Comparison of ENCODE assay signal across 10 mouse cellular contexts in the genomic region with DNA sequence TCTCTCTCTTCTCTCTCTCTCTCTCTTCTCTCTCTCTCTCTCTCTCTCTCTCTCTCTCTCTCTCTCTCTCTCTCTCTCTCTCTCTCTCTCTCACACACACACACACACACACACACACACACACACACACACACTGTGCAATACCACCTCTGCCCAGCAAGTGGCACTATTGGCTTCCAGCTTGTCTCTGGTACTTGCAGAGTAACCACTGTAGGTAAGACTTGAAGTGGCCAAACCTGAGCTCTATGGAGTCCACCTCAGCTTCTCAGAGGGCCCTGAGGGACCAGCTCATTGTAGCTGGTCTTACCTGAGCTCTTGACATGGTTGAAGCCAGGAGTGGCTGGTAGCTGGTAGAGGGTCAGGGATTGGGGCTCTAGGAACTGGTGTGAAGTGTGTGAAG. TPM values are rescaled to one million over a fixed set of nuclear protein-coding genes. Genes with fewer than 3 reads are reported as not detected.
DNase-seq lines count a peak whose midpoint lies in the region; ATAC-seq and TF ChIP-seq lines count a peak whose summit lies in the region.
"Not testable (repeated sequence)": the region's sequence is repeated elsewhere in the genome, so short reads cannot be mapped to it uniquely, and the experiment has no call there.
"Had no signal": no experiment of that assay in that cellular context is flagged by ENCODE, and none has a peak within 500 bp of the region (broad histone marks: within the 10 kb centered on the region; RNA-seq: fewer than 3 reads in every experiment).

No protein-coding gene starts in this region.

- not testable (repeated sequence) for H3K36me3 ChIP-seq in embryonic facial prominence, embryonic 14.5 days (ENCODE audit: control insufficient read depth, insufficient read depth, low read length); liver, adult 2 months (ENCODE audit: control insufficient read depth, insufficient read depth, low read length)

- intact Hi-C loops in heart, postnatal 10 days (cut with DNase I), result loop anchor here (1.0 to 5.0 kb wide), 2 partner anchors 45 to 122 kb away; no protein-coding TSS in a partner anchor

- not testable (repeated sequence) for H3K9ac ChIP-seq in embryonic facial prominence, embryonic 14.5 days (ENCODE audit: low read depth, low read length); liver, adult 2 months (ENCODE audit: low read depth, low read length)

- not testable (repeated sequence) for TF ChIP-seq POLR2A in liver, adult 2 months (IDR thresholded peaks at IDR 0.05; ENCODE audit: extremely low read depth, insufficient read depth, low read length)

- not testable (repeated sequence) for H3K4me3 ChIP-seq in embryonic facial prominence, embryonic 14.5 days (ENCODE audit: low read depth, low read length); liver, adult 2 months (ENCODE audit: insufficient read depth, low read depth, low read length)

- H3K9me3 ChIP-seq in embryonic facial prominence, embryonic 14.5 days (ENCODE audit: control insufficient read depth, low read length), result not testable (repeated sequence)

- H3K79me2 ChIP-seq in liver, adult 2 months (ENCODE audit: control insufficient read depth, insufficient read depth, low read length), result not testable (repeated sequence)

- not testable (repeated sequence) for H3K27me3 ChIP-seq in embryonic facial prominence, embryonic 14.5 days (replicated peaks; ENCODE audit: control insufficient read depth, insufficient read depth, low read length); liver, adult 2 months (ENCODE audit: control insufficient read depth, insufficient read depth, low read length)

- H3K27ac ChIP-seq in embryonic facial prominence, embryonic 14.5 days (replicated peaks; ENCODE audit: low read depth, low read length); liver, adult 2 months (replicated peaks; ENCODE audit: insufficient read depth, low read depth, low read length): not testable (repeated sequence)

- not testable (repeated sequence) for H3K4me2 ChIP-seq in embryonic facial prominence, embryonic 14.5 days (ENCODE audit: low read depth, low read length)

- peak; percentile 49; the same call in 1 of the 2 replicates for TF ChIP-seq CTCF in liver, adult 2 months (IDR thresholded peaks at IDR 0.05; ENCODE audit: low read depth, low read length)

- not testable (repeated sequence) for H3K4me1 ChIP-seq in embryonic facial prominence, embryonic 14.5 days (ENCODE audit: control insufficient read depth, insufficient read depth, low read length); liver, adult 2 months (ENCODE audit: control insufficient read depth, insufficient read depth, low read length)

- peak; percentile 58 for DNase-seq in ES-CJ7 (ENCODE audit: low read depth, low spot score)
- DNase-seq in c-Kit-positive CD71-negative TER-119-negative erythroid progenitor cells, embryonic 14.5 days (ENCODE audit: low read depth), result peak; percentile 35
- DNase-seq in embryonic facial prominence, embryonic 14.5 days (ENCODE audit: low spot score), result peak; percentile 48
- DNase-seq in heart, postnatal 10 days, result peak; percentile 43 to 78
- peak; percentile 78 to 81 for DNase-seq in kidney, postnatal 4 days
- DNase-seq in liver, adult 2 months (ENCODE audit: extremely low read depth, low read depth, low spot score), result peak; percentile 43
- DNase-seq in ovary, postnatal 10 days (ENCODE audit: low spot score), result peak; percentile 22
- peak; percentile 50 for DNase-seq in thymus, postnatal 0 days (ENCODE audit: low spot score)

- ATAC-seq in embryonic facial prominence, embryonic 14.5 days (ENCODE audit: low read depth), result not testable (repeated sequence)

RNA-seq across cellular contexts. Expression of a gene that starts 27.7 kb away (rescaled TPM):
- polyA plus RNA-seq in embryonic facial prominence, embryonic 14.5 days (2014; fragmentation: Nextera tagmentation; extraction: Ambion mirVana), result 0.11 TPM in 1 of 2 replicates, not detected in the other
- not detected for total RNA-seq in heart, postnatal 10 days (2021)
- total RNA-seq in liver, adult 2 months (2014; rRNA removed), result not detected in 2 replicates
- 0.02 TPM in 1 of 2 replicates, not detected in the other for polyA plus RNA-seq in liver, adult 2 months (2012; rRNA removed)
- polyA plus RNA-seq in thymus, postnatal 0 days (2015; fragmentation: Nextera tagmentation; extraction: Ambion mirVana), result 0.57 and 0.85 TPM in 2 replicates
- polyA plus RNA-seq: heart, embryonic 12.5 days; liver, embryonic 16.5 days had no signal

Comparison
In these comparisons a context has a peak if more than half of its experiments do, and no peak if none do; other contexts are left out.
1. DNase-seq: peak in every context shown above with its lines; median percentile 80 in kidney, postnatal 4 days; 60 in heart, postnatal 10 days; 58 in ES-CJ7; 50 in thymus, postnatal 0 days; 48 in embryonic facial prominence, embryonic 14.5 days; 43 in liver, adult 2 months; 35 in c-Kit-positive CD71-negative TER-119-negative erythroid progenitor cells, embryonic 14.5 days; 22 in ovary, postnatal 10 days.